20 mouse cellular contexts compared by ENCODE assay signal in genomic region chr9:95052160-95052559, GRCm38 (mm10).
A peak's percentile ranks its signal among the peaks of the same experiment; 100 is the strongest.
DNase-seq lines count a peak whose midpoint lies in the region; ATAC-seq lines count a peak whose summit lies in the region.
"Had no signal": no experiment of that assay in that cellular context is flagged by ENCODE, and none has a peak within 500 bp of the region (broad histone marks: within the 10 kb centered on the region; RNA-seq: fewer than 3 reads in every experiment).

No protein-coding gene starts in this region.

- H3K27ac ChIP-seq in kidney, embryonic 15.5 days = no peak overlapping the region
- no peak overlapping the region for H3K27ac ChIP-seq in neural tube, embryonic 11.5 days (ENCODE audit: low read depth, low read length)
- H3K27ac ChIP-seq: embryonic facial prominence, embryonic 12.5 days; gastrocnemius, adult 2 months; heart, embryonic 13.5 days; hindbrain, embryonic 15.5 days had no signal

- peak; percentile 43; the same call in 1 of the 2 replicates for ATAC-seq in kidney, embryonic 15.5 days (replicated peaks; ENCODE audit: low FRiP score)
- no peak for ATAC-seq in neural tube, embryonic 11.5 days (ENCODE audit: insufficient read depth, low FRiP score, low TSS enrichment)
- ATAC-seq: activated CD4-positive, CD25-positive, alpha-beta regulatory T cell, adult 4 months; forebrain, embryonic 16.5 days had no signal

- H3K4me1 ChIP-seq in kidney, embryonic 15.5 days = no peaks in the 10 kb centered on the region
- no peaks in the 10 kb centered on the region for H3K4me1 ChIP-seq in neural tube, embryonic 11.5 days (ENCODE audit: control insufficient read depth, insufficient read depth, low read length)
- H3K4me1 ChIP-seq: embryonic facial prominence, embryonic 12.5 days; heart, embryonic 13.5 days; hindbrain, embryonic 15.5 days had no signal

- H3K4me3 ChIP-seq in kidney, embryonic 15.5 days (replicated peaks) = no peak overlapping the region
- no peak overlapping the region for H3K4me3 ChIP-seq in neural tube, embryonic 11.5 days (ENCODE audit: low read depth, low read length)
- H3K4me3 ChIP-seq: embryonic facial prominence, embryonic 12.5 days; gastrocnemius, adult 2 months; heart, embryonic 13.5 days; hindbrain, embryonic 15.5 days had no signal

- no peaks in the 10 kb centered on the region for H3K9me3 ChIP-seq in kidney, embryonic 15.5 days (replicated peaks)
- no peaks in the 10 kb centered on the region for H3K9me3 ChIP-seq in neural tube, embryonic 11.5 days (ENCODE audit: control insufficient read depth, low read length)
- H3K9me3 ChIP-seq: embryonic facial prominence, embryonic 12.5 days; heart, embryonic 13.5 days; hindbrain, embryonic 15.5 days had no signal

- no peak overlapping the region for H3K4me2 ChIP-seq in kidney, embryonic 15.5 days
- no peak overlapping the region for H3K4me2 ChIP-seq in neural tube, embryonic 11.5 days (ENCODE audit: low read depth)
- H3K4me2 ChIP-seq: embryonic facial prominence, embryonic 12.5 days; heart, embryonic 13.5 days; hindbrain, embryonic 15.5 days had no signal

- H3K36me3 ChIP-seq in kidney, embryonic 15.5 days = no peaks in the 10 kb centered on the region
- H3K36me3 ChIP-seq in neural tube, embryonic 11.5 days (ENCODE audit: control insufficient read depth, insufficient read depth, low read length) = no peaks in the 10 kb centered on the region
- H3K36me3 ChIP-seq: embryonic facial prominence, embryonic 12.5 days; G1E; heart, embryonic 13.5 days; hindbrain, embryonic 15.5 days had no signal

- no peak for DNase-seq in kidney, postnatal 4 days
- DNase-seq in ES-CJ7 (ENCODE audit: low read depth, low spot score) = peak; percentile 4
- peak; percentile 6 for DNase-seq in R1 (ENCODE audit: low read depth, low spot score)
- DNase-seq in neural tube, embryonic 11.5 days (ENCODE audit: low spot score) = peak; percentile 24
- no peak for DNase-seq in spleen, postnatal 4 days (ENCODE audit: low spot score in 2 of 2)
- no peak for DNase-seq in heart, adult 8-10 months (ENCODE audit: low spot score)
- DNase-seq: adrenal gland, adult 2 months; adrenal gland, postnatal 25 days; cerebellum, adult 18-20 months; cerebellum, postnatal 10 days; gastrocnemius, adult 2 months; gastrocnemius, postnatal 25 days; heart, postnatal 36 days had no signal

- 30% methylated on average over 9 of the region's 9 CpGs for WGBS in kidney, embryonic 15.5 days
- 68% methylated on average over 9 of the region's 9 CpGs for WGBS in neural tube, embryonic 11.5 days

- H3K27me3 ChIP-seq in kidney, embryonic 15.5 days = no peaks in the 10 kb centered on the region
- H3K27me3 ChIP-seq in neural tube, embryonic 11.5 days (ENCODE audit: control insufficient read depth, insufficient read depth, low read length) = no peaks in the 10 kb centered on the region
- H3K27me3 ChIP-seq: embryonic facial prominence, embryonic 12.5 days; heart, embryonic 13.5 days; hindbrain, embryonic 15.5 days had no signal

- no peak overlapping the region for H3K9ac ChIP-seq in kidney, embryonic 15.5 days
- no peak overlapping the region for H3K9ac ChIP-seq in neural tube, embryonic 11.5 days (ENCODE audit: low read length)
- H3K9ac ChIP-seq: embryonic facial prominence, embryonic 12.5 days; heart, embryonic 13.5 days; hindbrain, embryonic 15.5 days had no signal

Comparison
In these comparisons a context has a peak if more than half of its experiments do, and no peak if none do; other contexts are left out.
1. DNase-seq: peak in ES-CJ7 (single experiment), R1 (single experiment) and neural tube, embryonic 11.5 days (single experiment); none in kidney, postnatal 4 days (0 of 2), spleen, postnatal 4 days (0 of 2) and heart, adult 8-10 months (single experiment).